Mouse (Mus musculus) layer of hippocampus, postnatal 36 days (tissue): ENCODE measurements around the gene Tkt. TPM values are rescaled to one million over a fixed set of nuclear protein-coding genes. Genes with fewer than 3 reads are reported as not detected.
A peak's percentile ranks its signal among the peaks of the same experiment; 100 is the strongest.
"Not testable (repeated sequence)": the region's sequence is repeated elsewhere in the genome, so short reads cannot be mapped to it uniquely, and the experiment has no call there.

Experiments used
- DNase-seq, 2 experiments: peaks; one replicate each; pipeline ENCODE4 v3.0.0; 2022
- total RNA-seq, 2 experiments: library from RNA; stranded (reverse); gene quantifications; 2 replicates each; pipeline ENCODE4 v1.2.3; 2021

The Tkt gene
- 100 to 1,000 TPM; 147 to 168 TPM for total RNA-seq

DNA sequence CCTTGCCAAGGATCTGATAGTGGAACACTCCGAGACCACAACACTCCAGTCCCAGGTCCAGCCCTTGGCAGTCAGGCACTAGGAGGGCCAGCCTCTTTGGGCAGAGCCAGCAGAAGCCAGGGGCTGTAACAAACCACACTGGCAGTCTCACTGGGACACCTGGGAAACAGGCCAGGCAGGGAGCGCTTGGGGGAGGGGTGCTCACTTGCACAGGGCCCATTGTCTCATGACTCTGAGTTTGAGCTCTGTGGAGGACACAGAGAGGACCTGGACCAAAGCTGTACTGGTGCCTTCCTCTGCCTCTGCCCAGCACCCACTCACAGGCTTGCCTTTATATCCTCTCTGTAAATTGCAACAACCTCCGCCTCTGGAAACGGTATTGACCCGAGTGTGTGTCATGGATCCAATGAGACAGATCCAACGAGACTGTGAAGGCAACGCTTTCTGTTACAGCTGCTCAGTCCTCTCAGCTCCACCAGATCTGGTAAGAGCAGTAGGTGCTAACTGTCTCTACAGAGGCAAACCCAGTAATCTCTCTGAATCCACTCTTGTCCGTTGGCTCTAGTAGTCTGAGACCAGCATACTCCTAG is at the start of gene Tkt:
TSS of gene Tkt (plus strand) at position 229 of the 590 bp plus-strand sequence.
- DNase-seq, result peak; percentile 82 to 83

DNA sequence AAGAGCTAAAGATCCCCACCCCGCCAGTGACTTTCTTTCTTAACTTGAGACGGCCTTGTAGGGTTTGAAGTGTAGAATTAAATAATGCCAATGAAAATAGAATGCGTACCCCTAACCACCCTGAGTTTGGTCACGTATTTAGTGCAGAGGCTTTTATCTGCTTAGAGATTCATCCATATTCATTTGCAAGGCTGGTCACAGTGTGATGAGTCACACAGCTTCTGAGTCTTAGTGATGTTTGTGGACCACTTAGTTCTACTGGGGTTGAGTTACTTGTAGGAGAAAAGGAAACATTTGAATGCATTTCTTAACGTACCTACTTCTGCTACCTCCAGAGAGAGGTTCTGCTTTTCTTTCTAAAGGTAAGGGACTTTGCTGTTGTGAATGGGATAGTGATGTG is 43.2 kb upstream of the Tkt start:
- DNase-seq, result no peak

DNA sequence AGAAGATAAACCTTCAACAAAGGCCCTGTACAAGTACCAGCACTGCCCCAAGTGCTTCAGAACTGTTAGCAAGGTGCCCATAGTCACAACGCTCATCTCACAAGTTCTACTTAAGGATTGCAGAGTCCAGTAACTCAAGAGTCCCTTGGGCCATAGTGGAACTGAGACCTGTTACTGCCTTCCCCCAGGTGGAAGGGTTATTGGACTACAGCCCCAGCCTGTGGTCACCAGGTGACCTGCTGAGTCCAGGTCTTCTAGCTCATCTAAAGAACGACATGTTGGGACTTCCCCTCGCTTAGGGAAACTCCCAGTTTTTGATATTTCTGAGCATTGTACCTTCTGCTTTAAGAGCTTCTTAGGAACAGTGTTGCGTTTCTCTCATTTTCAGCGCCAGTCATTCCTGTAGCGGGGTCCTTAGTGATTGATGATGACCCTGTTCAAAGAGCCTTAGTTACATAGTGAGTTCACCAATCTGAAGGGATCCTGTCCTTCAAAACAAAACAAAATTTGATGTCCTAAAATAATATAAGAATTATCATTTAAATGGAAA is 37.9 kb upstream of the Tkt start:
- no peak for DNase-seq

DNA sequence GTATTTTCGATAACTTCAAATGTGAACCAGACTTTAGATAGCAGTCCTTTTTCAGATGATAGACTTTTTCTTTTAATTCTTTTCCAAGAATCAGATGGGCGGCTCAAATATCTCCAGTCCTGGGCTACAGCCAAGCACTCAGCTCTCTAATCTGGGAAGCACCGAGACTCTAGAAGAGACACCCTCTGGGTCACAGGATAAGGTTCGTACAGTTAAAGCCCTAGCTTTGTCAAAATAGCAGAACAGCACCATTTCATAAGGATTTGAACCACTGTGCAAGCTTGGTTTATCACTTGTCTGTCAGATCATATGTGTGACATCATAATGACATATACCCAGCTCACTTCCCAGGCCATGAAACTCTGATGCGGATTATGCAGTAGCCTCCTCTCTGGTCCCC is 35.3 kb upstream of the Tkt start:
- DNase-seq, result no peak

DNA sequence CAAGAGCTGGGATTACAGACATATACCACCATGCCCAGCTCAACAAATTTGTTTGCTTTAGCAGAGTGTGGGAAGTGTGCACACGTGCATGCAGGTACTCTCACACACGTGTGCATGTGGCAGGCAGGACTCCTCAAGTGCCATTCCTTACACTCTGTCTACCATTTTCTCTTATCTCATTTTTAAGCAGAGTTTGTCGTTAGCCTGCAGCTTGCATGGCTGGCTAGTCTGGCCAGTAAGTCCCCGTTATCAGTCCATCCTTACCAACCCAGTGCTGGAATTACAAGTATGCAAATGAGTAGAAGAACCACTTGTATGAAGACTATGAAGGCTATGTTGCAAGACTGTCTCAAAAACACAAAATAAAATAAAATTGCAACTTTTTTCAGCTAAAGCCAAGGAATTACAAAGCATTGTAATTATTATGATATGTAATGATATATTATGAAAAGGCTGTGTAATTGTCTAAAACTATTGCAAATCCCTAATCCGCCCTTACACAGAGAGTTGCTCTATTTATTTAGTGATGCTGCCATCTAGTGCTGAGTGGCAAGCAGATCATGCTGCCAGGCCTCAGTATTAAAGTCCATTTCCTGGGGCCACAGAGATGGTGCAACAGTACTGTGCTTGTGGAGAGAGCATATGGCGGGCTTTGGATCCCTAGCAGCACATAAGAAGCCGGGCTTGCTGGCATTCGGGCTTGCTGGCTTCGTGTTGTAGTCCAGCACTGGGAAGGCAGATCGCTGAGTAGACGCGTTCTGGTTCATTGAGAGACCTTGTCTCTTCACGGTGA is 32.0 kb upstream of the Tkt start:
- no peak for DNase-seq

DNA sequence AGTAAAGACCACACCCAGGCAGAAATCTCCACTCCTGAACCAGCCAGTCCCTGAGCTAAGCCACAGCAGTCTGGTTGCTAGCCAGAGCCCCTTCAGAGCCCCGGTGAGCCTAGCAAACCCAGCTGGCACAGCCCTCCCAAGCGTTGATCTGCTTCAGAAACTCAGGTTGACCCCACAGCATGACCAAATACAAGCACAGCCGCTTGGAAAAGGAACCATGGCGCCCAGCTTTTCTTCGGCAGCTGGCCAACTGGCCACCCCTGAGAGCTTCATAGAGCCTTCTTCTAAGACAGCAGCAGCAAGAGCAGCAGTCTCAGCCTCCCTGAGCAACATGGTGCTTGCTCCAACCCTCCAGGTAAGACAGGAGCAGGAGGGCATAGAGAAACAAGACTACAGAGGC is 28.8 kb upstream of the Tkt start:
- DNase-seq, result no peak

DNA sequence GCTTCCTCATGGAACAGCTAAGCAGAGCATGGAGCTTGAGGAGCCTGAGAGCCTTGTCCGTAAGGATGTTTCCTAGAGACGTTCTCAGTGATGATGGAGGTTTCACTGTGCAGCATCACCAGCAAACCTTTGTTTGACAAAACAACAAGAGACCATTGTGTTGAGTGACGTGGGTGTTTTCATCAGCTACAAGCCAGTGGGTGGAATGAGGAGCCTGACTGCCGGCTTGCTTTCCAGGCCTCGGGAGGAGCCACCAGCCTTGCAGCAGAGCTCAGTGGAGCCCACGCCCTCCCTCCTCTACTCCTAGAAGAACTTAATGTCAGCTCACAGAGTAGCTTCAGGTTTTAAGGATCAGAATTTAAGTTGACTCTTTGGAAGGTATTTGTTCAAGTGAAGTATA is 24.8 kb upstream of the Tkt start:
- DNase-seq, result peak; percentile 24 to 44

DNA sequence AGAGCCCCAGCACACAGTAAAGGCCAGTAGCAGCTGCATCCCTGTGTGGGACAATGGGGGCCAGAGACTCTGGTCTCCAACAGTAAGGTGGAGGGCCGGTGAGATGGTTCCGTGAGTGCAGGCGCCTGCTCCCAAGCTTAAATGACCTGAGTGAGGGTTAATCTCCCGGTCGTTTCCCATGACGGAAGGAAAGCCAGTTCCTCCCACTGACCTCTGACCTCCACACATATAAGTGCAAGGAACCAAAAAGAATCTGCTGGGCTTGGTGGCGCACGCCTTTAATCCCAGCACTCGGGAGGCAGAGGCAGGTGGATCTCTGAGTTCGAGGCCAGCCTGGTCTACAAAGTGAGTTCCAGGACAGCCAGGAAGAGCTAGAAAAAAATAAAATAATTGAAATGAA is 19.8 kb upstream of the Tkt start:
- DNase-seq, result no peak

DNA sequence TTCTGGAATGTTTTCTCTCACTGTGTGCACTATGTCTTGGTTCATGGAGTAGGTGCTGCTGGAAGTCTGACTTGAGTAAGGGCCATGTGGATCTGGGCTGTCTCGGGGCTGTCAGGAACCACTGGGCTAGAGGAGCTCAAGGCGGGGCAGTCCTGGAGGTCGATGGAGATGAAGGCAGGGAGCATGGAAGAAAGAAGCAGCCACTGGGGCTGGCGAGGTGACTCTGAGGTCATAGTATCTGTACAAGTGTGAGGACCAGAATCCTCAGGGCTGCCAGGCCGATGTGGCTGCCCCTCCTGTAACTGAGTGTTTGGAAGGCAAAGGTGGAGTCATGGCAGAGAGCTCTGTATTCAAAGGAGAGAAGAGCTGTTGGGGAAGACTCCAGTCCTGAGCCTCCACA is 19.2 kb upstream of the Tkt start:
- DNase-seq, result no peak

DNA sequence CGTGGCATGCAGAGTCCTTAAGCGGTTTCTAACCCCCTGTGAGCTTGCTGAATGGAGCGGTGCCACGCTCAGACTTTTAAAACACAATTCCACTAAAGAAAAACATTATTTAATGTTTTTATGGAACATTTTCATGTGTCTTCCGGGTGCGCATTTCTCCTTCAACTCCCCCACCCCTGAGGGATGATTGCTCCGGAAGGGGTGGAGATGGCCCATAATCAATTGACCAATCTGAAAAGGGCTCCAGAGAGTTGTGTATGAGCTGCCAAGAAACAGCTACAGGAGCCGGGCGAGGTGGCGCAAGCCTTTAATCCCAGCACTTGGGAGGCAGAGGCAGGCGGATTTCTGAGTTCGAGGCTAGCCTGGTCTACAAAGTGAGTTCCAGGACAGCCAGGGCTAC is 18.7 kb upstream of the Tkt start:
- no peak for DNase-seq

DNA sequence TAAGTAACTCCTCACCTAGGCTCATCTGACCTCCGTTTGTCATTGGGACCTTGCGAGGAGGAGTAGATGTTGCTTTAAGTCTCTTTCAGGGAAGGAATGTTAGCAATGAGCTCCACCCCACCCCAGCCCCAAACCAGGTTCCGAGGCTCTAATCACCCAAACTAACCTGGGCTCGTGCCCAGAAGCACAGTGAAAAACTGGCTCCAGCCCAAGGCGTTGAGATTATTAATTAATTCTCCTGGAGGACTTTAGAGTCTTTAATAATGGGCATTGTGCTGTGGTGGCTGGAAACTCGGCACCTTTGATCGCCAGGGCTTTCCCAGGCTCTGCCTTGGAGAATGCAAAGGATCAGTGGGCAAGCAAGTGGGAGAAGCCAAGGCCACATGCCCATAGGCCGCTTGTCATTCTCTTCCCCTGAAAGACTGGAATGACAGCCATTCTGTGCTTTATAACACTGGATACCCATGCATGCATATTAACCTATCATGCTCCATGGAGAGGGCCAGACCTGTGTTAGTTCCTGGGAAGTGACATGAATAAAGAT is 17.4 kb upstream of the Tkt start:
- no peak for DNase-seq

DNA sequence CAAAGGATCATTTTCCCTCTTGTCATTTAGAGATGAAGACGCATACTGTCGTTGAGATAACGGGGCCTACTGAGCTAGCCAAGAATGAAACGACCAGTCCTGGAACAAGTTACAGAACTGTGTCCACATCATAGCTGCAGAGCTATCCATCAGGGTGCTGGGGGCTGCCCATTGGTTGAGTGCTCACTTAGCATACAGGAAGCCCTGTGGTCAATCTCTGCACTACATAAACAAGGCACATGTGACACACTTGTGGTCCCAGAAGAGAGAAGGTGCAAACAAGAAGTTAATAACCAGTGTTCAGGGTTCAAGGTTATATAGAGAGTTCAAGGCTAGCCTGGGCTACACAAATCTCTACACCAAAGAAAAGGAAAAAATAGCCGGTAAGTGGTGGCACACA is 16.7 kb upstream of the Tkt start:
- no peak for DNase-seq

DNA sequence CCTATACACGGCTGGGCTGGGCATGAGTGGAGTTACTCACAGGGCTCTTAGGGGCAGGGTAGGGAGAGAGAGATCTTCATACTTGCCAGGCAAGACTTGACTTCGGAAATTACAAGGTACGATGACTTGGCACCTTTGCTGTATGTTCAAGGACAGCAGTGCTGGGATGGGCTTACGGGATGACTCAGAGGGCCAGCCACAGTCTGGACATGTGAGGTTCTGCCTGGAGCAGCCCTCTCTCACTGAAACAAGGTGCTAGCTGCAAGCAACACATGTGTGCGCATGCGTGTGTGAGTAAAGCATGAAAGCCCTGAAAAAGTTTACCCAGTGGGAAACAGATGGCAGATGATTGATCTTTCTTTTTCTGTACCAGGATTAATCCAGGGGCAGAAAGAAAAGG is 16.3 kb upstream of the Tkt start:
- DNase-seq, result no peak

DNA sequence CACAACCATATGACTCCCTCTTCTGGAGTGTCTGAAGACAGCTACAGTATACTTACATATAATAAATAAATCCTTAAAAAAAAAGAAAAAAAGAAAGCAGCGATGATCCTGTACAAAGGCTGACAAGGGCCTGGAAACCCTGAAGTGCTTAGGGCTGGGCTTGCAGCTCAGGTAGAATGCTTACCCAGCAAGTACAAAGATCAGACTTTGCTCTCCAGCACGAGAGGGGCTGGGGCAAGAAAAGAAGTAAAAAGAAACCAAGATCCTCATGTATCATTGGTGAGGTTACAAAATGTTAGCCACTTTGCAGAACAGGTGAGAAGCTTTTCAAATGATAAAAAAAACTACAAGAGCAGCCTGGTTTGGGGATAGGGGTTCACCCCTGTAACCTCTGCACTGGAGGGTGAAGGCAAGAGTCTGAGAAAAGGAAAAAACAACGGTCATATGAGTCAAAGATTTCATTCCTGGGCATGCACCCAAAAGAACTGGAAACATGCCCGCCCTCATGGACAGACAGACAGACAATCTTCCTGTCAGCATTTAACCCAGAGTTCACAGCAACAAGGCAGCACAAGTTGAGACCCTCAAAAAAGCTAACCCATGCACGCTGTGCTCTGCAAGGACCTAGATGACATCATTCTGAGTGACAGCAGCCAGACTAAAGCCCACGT is 14.2 kb upstream of the Tkt start:
- DNase-seq, result no peak

DNA sequence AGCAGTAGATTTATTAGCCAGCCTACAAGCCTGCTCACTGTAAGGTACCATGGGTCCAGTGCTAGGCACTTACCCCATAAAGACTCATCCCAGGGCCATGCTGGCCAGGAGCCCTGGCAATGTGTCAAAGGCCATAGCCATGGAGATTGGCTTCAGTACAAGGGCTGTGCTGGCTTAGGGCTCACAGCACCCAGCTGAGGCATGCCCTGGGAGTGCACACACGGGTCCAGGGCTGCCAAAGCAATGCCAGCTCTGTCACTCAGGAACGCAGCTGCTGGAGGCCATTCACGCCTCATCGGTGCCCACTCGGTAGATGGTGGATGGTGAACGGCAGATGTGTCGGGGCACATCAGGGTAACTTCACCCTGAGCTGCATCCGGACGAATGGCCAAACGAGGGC is 6.6 kb upstream of the Tkt start:
- peak; percentile 61 to 76 for DNase-seq

DNA sequence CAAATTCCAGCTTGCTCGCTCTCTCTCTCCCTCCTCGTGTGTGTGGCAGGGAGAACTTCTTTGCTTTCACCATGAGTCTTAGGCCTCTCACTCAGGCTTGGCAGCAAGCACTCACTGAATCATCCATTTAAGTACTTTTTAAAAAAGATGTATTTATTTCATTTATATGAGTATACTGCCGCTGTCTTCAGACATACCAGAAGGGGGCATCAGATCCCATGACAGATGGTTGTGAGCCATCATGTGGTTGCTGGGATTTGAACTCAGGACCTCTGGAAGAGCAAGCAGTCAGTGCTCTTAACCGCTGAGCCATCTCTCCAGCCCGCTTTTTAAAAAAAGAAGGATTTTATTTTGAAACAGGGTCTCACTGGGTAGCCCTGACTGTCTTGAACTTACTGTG is 4.8 kb upstream of the Tkt start:
- DNase-seq, result not testable (repeated sequence)

DNA sequence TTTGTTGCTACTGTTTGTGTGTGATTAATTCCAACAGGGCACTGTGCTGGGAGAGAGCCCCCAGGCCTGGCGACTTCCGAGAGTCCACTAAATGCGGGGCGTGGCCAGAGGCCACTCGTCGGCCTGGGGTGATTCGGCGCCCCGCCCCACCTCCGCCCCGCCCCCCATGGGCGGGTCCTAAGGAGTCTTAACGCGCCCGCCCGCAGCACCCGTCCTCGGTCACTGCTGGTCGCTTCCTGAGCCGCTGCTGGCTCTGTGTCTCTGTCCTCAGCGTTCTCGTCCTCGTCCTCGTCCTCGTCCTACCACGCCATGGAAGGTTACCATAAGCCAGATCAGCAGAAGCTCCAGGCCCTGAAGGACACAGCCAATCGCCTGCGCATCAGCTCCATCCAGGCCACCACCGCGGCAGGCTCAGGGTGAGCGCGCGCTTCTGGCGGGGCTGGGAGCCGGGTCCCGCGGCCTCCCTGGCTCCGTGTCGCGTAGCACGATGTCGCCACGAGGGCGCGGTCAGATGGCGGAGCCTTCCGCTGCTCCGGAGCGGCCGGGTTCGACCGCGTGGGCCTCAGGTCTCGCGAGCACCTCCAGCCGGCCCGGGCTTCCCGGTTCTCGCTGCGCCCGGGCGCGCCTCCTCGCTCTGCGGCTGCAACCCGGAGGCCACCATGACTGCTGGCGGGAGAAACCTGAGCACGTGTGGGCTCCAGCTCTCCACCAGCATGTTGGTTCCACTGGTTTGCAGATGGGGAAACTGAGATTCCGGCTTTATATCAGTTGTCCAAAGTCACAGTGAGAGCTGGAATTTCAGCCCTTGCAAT is 1.0 kb downstream of the Tkt start:
- DNase-seq, result peak; percentile 88 to 89

DNA sequence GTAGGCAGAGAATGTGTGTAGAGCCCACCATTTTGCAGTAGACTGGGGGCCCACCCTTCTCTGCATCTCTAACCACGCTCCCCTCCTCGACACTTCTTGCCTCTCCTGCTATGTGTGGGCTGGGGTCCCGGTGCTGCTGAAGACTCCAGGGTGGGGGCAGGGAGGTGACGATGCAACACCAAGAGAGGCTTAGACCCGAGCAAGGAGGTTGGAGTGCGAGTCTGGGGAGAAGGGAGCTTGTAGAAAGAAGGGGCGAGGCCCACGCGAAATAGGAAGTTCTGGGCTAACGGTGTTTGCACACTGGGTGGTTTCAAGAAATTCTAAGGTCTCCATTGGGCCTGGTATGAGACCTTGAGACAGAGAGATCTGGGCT is 1.6 kb downstream of the Tkt start:
- no peak for DNase-seq

DNA sequence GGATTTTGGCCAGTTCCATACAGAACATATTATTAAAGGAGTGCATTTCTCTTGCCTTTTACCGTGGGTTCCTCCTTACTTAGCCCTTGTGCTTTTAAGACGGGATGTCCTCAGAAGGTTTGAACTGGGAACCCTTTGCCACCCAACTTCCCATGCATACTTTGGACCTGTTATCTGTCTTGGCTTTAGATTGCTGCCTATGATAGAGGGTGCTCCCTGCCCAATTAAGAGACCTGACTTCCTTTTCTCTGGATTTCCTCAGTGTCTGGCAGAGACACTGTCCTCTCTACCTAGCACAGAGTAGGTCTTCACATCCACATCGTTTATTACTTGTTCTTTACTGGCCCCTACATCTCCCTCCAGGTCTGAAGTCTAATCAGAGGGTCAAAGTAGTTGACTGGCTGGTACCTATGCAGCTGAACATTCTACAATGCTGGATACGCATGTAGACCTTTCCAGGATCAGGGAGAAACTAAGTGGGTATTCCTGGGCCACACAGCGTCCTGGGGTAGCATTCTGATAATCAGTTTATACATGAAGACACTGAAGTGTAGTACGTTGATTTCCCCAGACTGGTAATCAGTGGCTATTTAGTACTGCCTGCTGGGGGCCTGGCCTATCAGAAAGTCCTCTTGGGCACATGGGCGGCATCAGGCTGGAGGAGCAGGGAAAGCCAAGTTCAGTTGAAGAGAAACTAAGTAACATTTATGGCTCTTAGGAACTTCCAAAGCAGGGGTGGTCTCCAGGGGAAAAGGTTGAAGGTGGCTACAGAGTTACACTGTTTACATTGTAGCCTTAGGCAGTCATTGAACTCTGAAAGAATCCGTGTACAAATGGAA is 2.3 kb downstream of the Tkt start:
- DNase-seq, result no peak

DNA sequence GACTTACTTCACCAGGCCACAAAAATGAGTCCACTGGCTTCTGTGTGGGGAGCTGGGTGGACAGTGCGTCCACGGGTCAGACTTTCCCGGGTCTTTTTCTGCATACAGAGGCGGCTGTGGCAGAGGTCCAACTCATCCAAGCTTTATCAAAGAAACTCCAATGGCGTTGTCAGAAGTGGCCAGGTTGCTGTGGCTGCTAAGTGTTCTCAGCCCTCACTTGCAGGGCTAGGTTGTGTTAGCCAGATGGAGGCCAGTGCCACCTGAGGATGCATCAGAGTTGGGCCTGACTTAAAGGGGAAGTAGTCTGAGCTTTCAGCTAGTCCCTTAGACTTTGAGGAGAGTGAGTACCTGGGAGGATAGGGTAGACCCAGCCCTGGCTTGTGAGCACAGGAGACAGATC is 3.4 kb downstream of the Tkt start:
- DNase-seq, result no peak

DNA sequence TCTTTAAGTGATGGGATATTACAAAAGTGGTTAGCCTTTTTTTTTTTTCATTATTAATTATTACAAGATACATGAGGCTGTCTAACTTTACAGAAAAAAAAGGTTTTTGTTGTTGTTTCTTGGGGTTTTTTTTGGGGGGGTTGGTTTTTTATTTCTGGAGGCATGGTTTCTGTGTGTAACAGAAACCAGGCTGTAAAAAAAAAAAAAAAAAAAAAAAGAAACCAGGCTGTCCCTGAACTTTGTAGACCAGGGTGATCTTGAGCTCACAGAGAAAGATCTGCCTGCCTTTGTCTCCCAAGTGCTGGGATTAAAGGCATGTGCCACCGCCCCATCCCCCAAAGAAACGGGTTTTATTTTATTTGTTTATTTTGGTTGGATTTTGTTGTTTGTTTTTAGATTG is 3.8 kb downstream of the Tkt start:
- DNase-seq, result no peak

DNA sequence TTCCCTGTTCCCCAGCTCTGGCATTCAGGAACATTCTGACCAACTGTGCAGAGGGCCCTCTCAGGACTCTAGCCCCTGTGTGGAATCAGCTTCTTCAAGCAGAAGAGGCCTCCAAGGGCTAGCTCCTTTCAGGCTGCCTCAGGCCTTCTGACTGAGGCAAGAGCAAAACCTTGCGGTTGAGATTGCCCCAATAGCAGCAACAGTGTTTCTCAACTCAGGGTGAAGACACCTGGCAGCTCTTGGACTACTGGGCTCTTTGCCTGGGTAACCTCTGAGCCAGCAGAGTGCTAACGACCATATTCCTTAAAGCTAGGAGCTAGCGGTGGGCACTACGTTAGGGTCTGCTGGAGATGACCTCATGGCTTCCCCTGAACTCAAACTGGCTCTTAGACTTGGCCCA is 5.0 kb downstream of the Tkt start:
- no peak for DNase-seq
